Mouse (Mus musculus): ENCODE measurements around the gene Tmbim7. TPM values are rescaled to one million over a fixed set of nuclear protein-coding genes. Genes with fewer than 3 reads are reported as not detected.

The Tmbim7 gene
- polyA plus RNA-seq, 1 experiment from 2014 or later = not detected

DNA sequence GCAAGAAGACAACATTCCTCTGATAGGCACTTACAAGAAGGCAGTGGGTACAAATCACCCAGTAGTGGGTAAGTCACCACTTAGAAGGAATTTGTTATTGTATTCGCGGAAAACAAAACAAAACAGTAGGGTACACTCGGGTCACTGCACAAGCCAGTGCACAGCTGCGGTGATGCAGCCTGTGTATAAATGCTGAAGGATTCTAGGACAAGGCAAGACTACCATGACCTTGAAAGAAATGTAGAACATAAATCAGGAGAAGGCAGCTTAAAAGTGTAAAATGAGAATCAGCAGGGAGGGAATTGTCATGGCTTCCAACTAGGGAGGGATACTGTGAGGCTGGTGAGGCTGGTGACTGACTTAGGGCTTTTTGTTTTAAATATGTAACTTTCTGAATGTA, 51.2 kb downstream of the Tmbim7 start:
- no peaks in the 10 kb centered on the region for H3K27me3 ChIP-seq (replicated peaks; ENCODE audit: control insufficient read depth, insufficient read depth, low read length)
- TF ChIP-seq CTCF (IDR thresholded peaks at IDR 0.05; ENCODE audit: low read depth) = no peak
- H3K9me3 ChIP-seq (ENCODE audit: control insufficient read depth) = no peaks in the 10 kb centered on the region
- no peak overlapping the region for H3K4me3 ChIP-seq (ENCODE audit: low read depth, low read length)
- 90% methylated on average over 4 of the region's 4 CpGs for WGBS
- H3K27ac ChIP-seq (ENCODE audit: low read depth, low read length) = no peak overlapping the region
- no peaks in the 10 kb centered on the region for H3K4me1 ChIP-seq (replicated peaks; ENCODE audit: control insufficient read depth, insufficient read depth, low read length)
- H3K4me2 ChIP-seq (replicated peaks; ENCODE audit: low read depth) = no peak overlapping the region
- peaks cover 19% of the 10 kb centered on the region for H3K36me3 ChIP-seq (ENCODE audit: control insufficient read depth, insufficient read depth)
- no peak for ATAC-seq
- no peak overlapping the region for H3K9ac ChIP-seq (ENCODE audit: low read depth, low read length)

DNA sequence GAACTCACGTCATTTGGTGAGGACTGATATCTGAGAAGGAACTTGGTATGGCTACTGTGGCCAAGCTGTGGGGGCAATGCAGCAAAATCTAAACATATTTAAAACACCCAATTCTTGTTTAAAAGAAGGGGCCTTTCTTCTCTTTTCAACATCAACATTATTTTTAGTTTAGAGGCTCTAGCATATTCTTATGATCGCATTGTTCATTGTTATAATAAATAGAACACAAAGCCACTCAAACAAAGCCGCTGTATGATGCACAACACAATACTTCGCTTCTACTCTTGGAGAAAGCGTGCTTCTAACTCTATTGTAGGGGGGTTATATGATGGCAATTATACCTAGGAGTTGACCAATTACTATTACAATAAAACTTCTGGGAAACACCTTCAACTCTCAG, 64.8 kb downstream of the Tmbim7 start:
- Histone ChIP-seq H3K9me3 (ENCODE audit: control insufficient read depth) (no peaks in the 10 kb centered on the region), H3K27me3 (replicated peaks; ENCODE audit: control insufficient read depth, insufficient read depth, low read length) (no peaks in the 10 kb centered on the region), H3K4me1 (replicated peaks; ENCODE audit: control insufficient read depth, insufficient read depth, low read length) (no peaks in the 10 kb centered on the region), H3K36me3 (ENCODE audit: control insufficient read depth, insufficient read depth) (peaks cover 30% of the 10 kb centered on the region), H3K4me3 (ENCODE audit: low read depth, low read length) (no peak overlapping the region), H3K9ac (ENCODE audit: low read depth, low read length) (no peak overlapping the region), H3K27ac (ENCODE audit: low read depth, low read length) (no peak overlapping the region), H3K4me2 (replicated peaks; ENCODE audit: low read depth) (no peak overlapping the region)
- ATAC-seq = no peak
- no peak for TF ChIP-seq CTCF (IDR thresholded peaks at IDR 0.05; ENCODE audit: low read depth)
- 97% methylated on average over 5 of the region's 5 CpGs for WGBS

DNA sequence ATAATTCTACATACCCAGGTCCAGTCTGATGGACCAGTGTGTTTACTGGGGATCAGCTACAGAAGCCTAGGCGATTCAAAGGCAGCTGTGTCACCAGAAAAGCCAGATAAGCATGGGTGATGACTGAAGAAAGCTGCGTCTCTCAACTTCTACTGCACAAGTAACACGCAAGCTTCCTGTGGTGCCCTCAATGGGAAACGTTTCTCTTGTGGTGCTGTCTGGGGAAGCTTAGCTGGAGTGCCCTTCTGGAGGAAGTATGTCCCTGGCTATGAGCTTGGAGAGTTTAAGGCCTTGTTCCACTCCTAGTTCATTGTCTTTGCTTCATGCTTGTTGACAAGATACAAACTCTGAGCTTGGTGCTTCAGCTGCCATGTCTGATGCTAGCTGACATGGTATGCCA, 68.4 kb downstream of the Tmbim7 start:
- no peak for ATAC-seq
- Histone ChIP-seq H3K4me3 (ENCODE audit: low read depth, low read length) (no peak overlapping the region), H3K9me3 (ENCODE audit: control insufficient read depth) (no peaks in the 10 kb centered on the region), H3K4me1 (replicated peaks; ENCODE audit: control insufficient read depth, insufficient read depth, low read length) (no peaks in the 10 kb centered on the region), H3K27ac (ENCODE audit: low read depth, low read length) (no peak overlapping the region), H3K9ac (ENCODE audit: low read depth, low read length) (no peak overlapping the region), H3K27me3 (replicated peaks; ENCODE audit: control insufficient read depth, insufficient read depth, low read length) (no peaks in the 10 kb centered on the region), H3K4me2 (replicated peaks; ENCODE audit: low read depth) (no peak overlapping the region), H3K36me3 (ENCODE audit: control insufficient read depth, insufficient read depth) (peaks cover 24% of the 10 kb centered on the region)
- no peak for TF ChIP-seq CTCF (IDR thresholded peaks at IDR 0.05; ENCODE audit: low read depth)
- 94% methylated on average over 4 of the region's 4 CpGs for WGBS

DNA sequence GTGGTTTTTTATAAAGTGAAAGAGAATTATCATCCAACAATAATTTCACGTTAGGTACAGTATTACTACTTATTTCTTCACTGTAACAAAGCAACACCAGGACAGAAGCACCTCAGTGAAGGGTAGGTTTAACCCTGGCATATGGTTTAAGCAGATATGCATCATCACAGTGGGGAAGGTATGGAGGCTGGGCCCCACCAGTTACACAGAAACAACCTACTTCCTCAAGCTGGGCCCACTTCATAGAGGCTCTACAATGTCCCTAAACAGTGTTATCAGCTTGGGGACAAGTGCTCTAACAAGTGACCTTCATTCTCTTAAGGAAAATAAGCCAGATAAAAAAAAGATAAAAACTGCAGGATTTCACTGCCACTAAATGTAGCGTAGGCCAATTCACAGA, 71.9 kb downstream of the Tmbim7 start:
- H3K9ac ChIP-seq (ENCODE audit: low read depth, low read length) = no peak overlapping the region
- H3K9me3 ChIP-seq (ENCODE audit: control insufficient read depth) = no peaks in the 10 kb centered on the region
- TF ChIP-seq CTCF (IDR thresholded peaks at IDR 0.05; ENCODE audit: low read depth) = no peak
- ATAC-seq = peak; percentile 49; the same call in 1 of the 2 replicates
- no peak overlapping the region for H3K27ac ChIP-seq (ENCODE audit: low read depth, low read length)
- H3K4me1 ChIP-seq (replicated peaks; ENCODE audit: control insufficient read depth, insufficient read depth, low read length) = no peaks in the 10 kb centered on the region
- peaks cover 31% of the 10 kb centered on the region for H3K36me3 ChIP-seq (ENCODE audit: control insufficient read depth, insufficient read depth)
- H3K4me3 ChIP-seq (ENCODE audit: low read depth, low read length) = no peak overlapping the region
- 56% methylated on average over 2 of the region's 2 CpGs for WGBS
- H3K4me2 ChIP-seq (replicated peaks; ENCODE audit: low read depth) = no peak overlapping the region
- H3K27me3 ChIP-seq (replicated peaks; ENCODE audit: control insufficient read depth, insufficient read depth, low read length) = no peaks in the 10 kb centered on the region

DNA sequence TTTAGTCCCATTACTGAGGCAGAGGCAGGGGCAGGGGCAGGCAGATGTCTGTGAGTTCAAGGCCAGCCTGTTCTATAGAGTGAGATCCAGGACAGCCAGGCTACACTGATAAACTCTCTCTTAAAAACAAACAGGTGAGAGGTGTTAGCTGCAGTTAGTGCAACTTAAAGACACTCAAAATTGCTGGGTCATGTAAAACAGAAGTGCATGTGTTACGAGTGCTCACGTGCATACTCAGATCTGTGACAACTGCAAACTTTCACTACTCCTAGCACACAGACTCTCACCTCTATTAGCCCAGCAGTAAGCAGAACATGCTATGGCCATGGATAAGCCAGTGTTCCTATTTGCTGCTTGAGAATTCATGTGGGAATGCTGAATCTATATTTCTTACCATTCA, 72.4 kb downstream of the Tmbim7 start:
- Histone ChIP-seq H3K36me3 (ENCODE audit: control insufficient read depth, insufficient read depth) (peaks cover 31% of the 10 kb centered on the region), H3K4me3 (ENCODE audit: low read depth, low read length) (no peak overlapping the region), H3K27me3 (replicated peaks; ENCODE audit: control insufficient read depth, insufficient read depth, low read length) (no peaks in the 10 kb centered on the region), H3K9ac (ENCODE audit: low read depth, low read length) (no peak overlapping the region), H3K9me3 (ENCODE audit: control insufficient read depth) (no peaks in the 10 kb centered on the region), H3K4me2 (replicated peaks; ENCODE audit: low read depth) (no peak overlapping the region), H3K27ac (ENCODE audit: low read depth, low read length) (no peak overlapping the region), H3K4me1 (replicated peaks; ENCODE audit: control insufficient read depth, insufficient read depth, low read length) (no peaks in the 10 kb centered on the region)
- ATAC-seq = 0 out of 2 replicates have a peak, but pooled peaks have one; percentile 25
- TF ChIP-seq CTCF (IDR thresholded peaks at IDR 0.05; ENCODE audit: low read depth) = no peak
- WGBS = 49% methylated on average over 2 of the region's 2 CpGs

DNA sequence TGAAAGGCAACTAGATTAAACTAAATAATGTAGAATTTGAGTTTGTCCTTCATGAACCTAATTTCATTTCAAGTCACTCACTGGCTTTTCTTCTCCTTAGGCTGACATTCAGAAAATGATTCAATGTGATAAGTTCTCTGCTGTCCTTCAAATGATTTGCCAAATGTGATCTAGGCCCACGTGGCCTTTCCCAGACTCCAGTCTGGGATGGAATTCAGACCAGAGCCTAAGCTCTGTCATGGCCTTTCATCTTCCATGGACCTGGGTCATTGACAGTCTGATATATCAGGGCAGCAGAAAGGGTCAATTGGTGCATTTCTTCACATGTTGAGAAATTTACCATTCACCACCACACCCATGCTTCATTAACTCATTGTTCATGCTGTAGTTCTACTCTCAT, 74.5 kb downstream of the Tmbim7 start:
- TF ChIP-seq CTCF (IDR thresholded peaks at IDR 0.05; ENCODE audit: low read depth) = no peak
- H3K4me2 ChIP-seq (replicated peaks; ENCODE audit: low read depth) = no peak overlapping the region
- H3K4me1 ChIP-seq (replicated peaks; ENCODE audit: control insufficient read depth, insufficient read depth, low read length) = no peaks in the 10 kb centered on the region
- 88% methylated on average over 1 of the region's 1 CpGs for WGBS
- H3K9ac ChIP-seq (ENCODE audit: low read depth, low read length) = no peak overlapping the region
- H3K9me3 ChIP-seq (ENCODE audit: control insufficient read depth) = no peaks in the 10 kb centered on the region
- H3K27me3 ChIP-seq (replicated peaks; ENCODE audit: control insufficient read depth, insufficient read depth, low read length) = no peaks in the 10 kb centered on the region
- H3K27ac ChIP-seq (ENCODE audit: low read depth, low read length) = no peak overlapping the region
- no peak overlapping the region for H3K4me3 ChIP-seq (ENCODE audit: low read depth, low read length)
- ATAC-seq = no peak
- peaks cover 17% of the 10 kb centered on the region for H3K36me3 ChIP-seq (ENCODE audit: control insufficient read depth, insufficient read depth)

DNA sequence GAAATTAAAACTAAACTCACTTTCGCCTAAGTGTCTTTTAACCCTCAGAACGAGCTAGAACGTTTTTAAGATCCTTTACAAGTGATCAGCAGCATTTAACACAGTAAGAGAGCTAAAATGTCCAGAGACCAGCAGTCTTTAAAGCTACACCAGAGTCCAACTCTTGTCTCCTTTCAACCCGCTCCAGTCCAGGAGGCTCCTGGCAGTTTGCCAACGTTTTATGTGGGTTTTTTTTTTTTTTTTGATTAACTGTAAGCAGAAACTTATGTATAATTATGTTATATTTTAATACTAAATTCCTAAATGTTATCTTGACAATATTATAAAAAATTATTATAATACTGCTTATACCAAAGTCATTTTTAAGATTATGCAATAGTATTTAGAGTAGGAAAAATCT, 77.8 kb downstream of the Tmbim7 start:
- no peak for TF ChIP-seq CTCF (IDR thresholded peaks at IDR 0.05; ENCODE audit: low read depth)
- Histone ChIP-seq H3K36me3 (ENCODE audit: control insufficient read depth, insufficient read depth) (peaks cover 12% of the 10 kb centered on the region), H3K9ac (ENCODE audit: low read depth, low read length) (no peak overlapping the region), H3K27me3 (replicated peaks; ENCODE audit: control insufficient read depth, insufficient read depth, low read length) (no peaks in the 10 kb centered on the region), H3K4me3 (ENCODE audit: low read depth, low read length) (no peak overlapping the region), H3K27ac (ENCODE audit: low read depth, low read length) (no peak overlapping the region), H3K9me3 (ENCODE audit: control insufficient read depth) (no peaks in the 10 kb centered on the region), H3K4me2 (replicated peaks; ENCODE audit: low read depth) (no peak overlapping the region), H3K4me1 (replicated peaks; ENCODE audit: control insufficient read depth, insufficient read depth, low read length) (no peaks in the 10 kb centered on the region)
- WGBS = 57% methylated on average over 5 of the region's 5 CpGs
- no peak for ATAC-seq

Small RNA genes within 50 kb of the gene (microRNA-seq; reads per million reads assigned to microRNA genes)
- gene Gm22926 (not detected), gene Gm26238 (not detected)

Other genes with a start within 250 kb of the Tmbim7 start
- gene Fam133b, start 107.3 kb upstream of the Tmbim7 start, polyA plus RNA-seq (2015; fragmentation: Nextera tagmentation; extraction: Ambion mirVana) = 14.9 and 15.8 TPM in 2 replicates
- gene 1700109H08Rik, start 79.6 kb upstream of the Tmbim7 start, polyA plus RNA-seq (2015; fragmentation: Nextera tagmentation; extraction: Ambion mirVana) = 0.35 and 0.55 TPM in 2 replicates
- 12.3 and 12.4 TPM in 2 replicates for gene Pex1, start 55.1 kb upstream of the Tmbim7 start, polyA plus RNA-seq (2015; fragmentation: Nextera tagmentation; extraction: Ambion mirVana)
- gene Rbm48, start 54.6 kb upstream of the Tmbim7 start, polyA plus RNA-seq (2015; fragmentation: Nextera tagmentation; extraction: Ambion mirVana) = 5.8 and 6.5 TPM in 2 replicates
- gene Gatad1, start 6.0 kb downstream of the Tmbim7 start, polyA plus RNA-seq (2015; fragmentation: Nextera tagmentation; extraction: Ambion mirVana) = 41.2 and 41.8 TPM in 2 replicates
- 5.5 and 6.6 TPM in 2 replicates for gene Ankib1, start 151.7 kb downstream of the Tmbim7 start, polyA plus RNA-seq (2015; fragmentation: Nextera tagmentation; extraction: Ambion mirVana)
- 14.0 and 17.7 TPM in 2 replicates for gene Krit1, start 152.0 kb downstream of the Tmbim7 start, polyA plus RNA-seq (2015; fragmentation: Nextera tagmentation; extraction: Ambion mirVana)
- gene Lrrd1, start 194.0 kb downstream of the Tmbim7 start, polyA plus RNA-seq (2015; fragmentation: Nextera tagmentation; extraction: Ambion mirVana) = not detected in 2 replicates
- 3.3 TPM in 2 replicates for gene Mterf1a, start 242.8 kb downstream of the Tmbim7 start, polyA plus RNA-seq (2015; fragmentation: Nextera tagmentation; extraction: Ambion mirVana)

All from intestine, postnatal 0 days (tissue).